Mouse (Mus musculus) embryonic facial prominence, embryonic 15.5 days (tissue): ENCODE data around the gene Zfp488. TPM values are rescaled to one million over a fixed set of nuclear protein-coding genes. Genes with fewer than 3 reads are reported as not detected.

ENCODE experiments used
- polyA plus RNA-seq: library from polyadenylated mRNA; unstranded; fragments of >200 nt; fragmentation: Nextera tagmentation; extraction: Ambion mirVana; gene quantifications from 2 replicates; pipeline ENCODE4 v1.2.1, GENCODE M21; 2015

Zfp488 gene
- polyA plus RNA-seq, 1 experiment from 2014 or later = 0.32 TPM

Other genes with a start within 250 kb of the Zfp488 start
- 32.1 and 37.0 TPM in 2 replicates for gene Gdf10, start 55.2 kb downstream of the Zfp488 start, polyA plus RNA-seq
- gene Gdf2, start 37.7 kb downstream of the Zfp488 start, polyA plus RNA-seq = not detected in 2 replicates
- gene Rbp3, start 24.8 kb downstream of the Zfp488 start, polyA plus RNA-seq = 0.04 TPM in 1 of 2 replicates, not detected in the other
- not detected in 2 replicates for gene Gm30083, start 36.4 kb upstream of the Zfp488 start, polyA plus RNA-seq
- not detected in 2 replicates for gene Gm5460, start 38.0 kb upstream of the Zfp488 start, polyA plus RNA-seq
- gene Antxrl, start 73.9 kb upstream of the Zfp488 start, polyA plus RNA-seq = not detected in 2 replicates
- gene Anxa8, start 107.2 kb upstream of the Zfp488 start, polyA plus RNA-seq = 80.4 and 86.4 TPM in 2 replicates
- 0.41 TPM in 1 of 2 replicates, not detected in the other for gene A630023A22Rik, start 124.0 kb upstream of the Zfp488 start, polyA plus RNA-seq
- 0.22 and 0.35 TPM in 2 replicates for gene Npy4r, start 173.7 kb upstream of the Zfp488 start, polyA plus RNA-seq
- 1.8 and 2.0 TPM in 2 replicates for gene Gprin2, start 222.9 kb upstream of the Zfp488 start, polyA plus RNA-seq
- gene Syt15, start 240.8 kb upstream of the Zfp488 start, polyA plus RNA-seq = 1.2 TPM in 2 replicates